Comparison of ENCODE assay signal across 18 mouse cellular contexts in genomic region chr11:109496475-109496993, GRCm38 (mm10). TPM values are rescaled to one million over a fixed set of nuclear protein-coding genes. Genes with fewer than 3 reads are reported as not detected.
DNase-seq lines count a peak whose midpoint lies in the region; ATAC-seq and TF ChIP-seq lines count a peak whose summit lies in the region.
"Had no signal": no experiment of that assay in that cellular context is flagged by ENCODE, and none has a peak within 500 bp of the region (broad histone marks: within the 10 kb centered on the region; RNA-seq: fewer than 3 reads in every experiment).

No protein-coding gene starts in this region.

- TF ChIP-seq RAD21 in CH12.LX (IDR thresholded peaks at IDR 0.05; ENCODE audit: low read depth, low read length): no peak

- TF ChIP-seq CTCF in CH12.LX (conservative IDR thresholded peaks at IDR 0.05 in 1 of 2, IDR thresholded peaks at IDR 0.05 in 1 of 2; ENCODE audit: low read depth in 2 of 2, low read length in 2 of 2): no peak

- TF ChIP-seq EP300 in CH12.LX (IDR thresholded peaks at IDR 0.05; ENCODE audit: low read length): no peak

- dilution Hi-C loops in CH12.LX (cut with MboI; ENCODE audit: extremely low pct_ligation_motif_present, extremely low pct_unique_long_range_greater_than_20kb, low sequenced_read_pairs): no loop called here

- H3K36me3 ChIP-seq in lung, embryonic 15.5 days: no peaks in the 10 kb centered on the region
- H3K36me3 ChIP-seq in CH12.LX (replicated peaks in 1 of 2; ENCODE audit: control insufficient read depth in 1 of 2, insufficient read depth in 1 of 2, low read length in 1 of 2): peaks cover 0 to 10% of the 10 kb centered on the region in 2 experiments
- H3K36me3 ChIP-seq: embryonic facial prominence, embryonic 13.5 days; heart, embryonic 15.5 days; hindbrain, embryonic 12.5 days; limb, embryonic 15.5 days; neural tube, embryonic 12.5 days had no signal

- H3K9me3 ChIP-seq in lung, embryonic 15.5 days: no peaks in the 10 kb centered on the region
- H3K9me3 ChIP-seq in CH12.LX (replicated peaks; ENCODE audit: low read length): no peaks in the 10 kb centered on the region
- H3K9me3 ChIP-seq: embryonic facial prominence, embryonic 13.5 days; heart, embryonic 15.5 days; hindbrain, embryonic 12.5 days; limb, embryonic 15.5 days; neural tube, embryonic 12.5 days had no signal

- TF ChIP-seq POLR2A in CH12.LX (IDR thresholded peaks at IDR 0.05; ENCODE audit: low read depth, low read length): no peak

- ATAC-seq in frontal cortex, adult (ENCODE audit: low TSS enrichment): peak; percentile 20; the same call in 1 of the 2 replicates
- no peak for ATAC-seq in lung, embryonic 15.5 days (ENCODE audit: borderline replicate concordance, extremely low read depth, low FRiP score, low TSS enrichment)
- ATAC-seq: Patski had no signal

- H3K79me2 ChIP-seq in CH12.LX (replicated peaks; ENCODE audit: control insufficient read depth, extremely low read depth, insufficient read depth, poor library complexity, severe bottlenecking): no peaks in the 10 kb centered on the region

- peaks cover 21% of the 10 kb centered on the region for H3K4me1 ChIP-seq in lung, embryonic 15.5 days
- peaks cover 23 to 60% of the 10 kb centered on the region in 2 experiments for H3K4me1 ChIP-seq in CH12.LX (ENCODE audit: control insufficient read depth in 1 of 2, insufficient read depth in 2 of 2)
- H3K4me1 ChIP-seq: embryonic facial prominence, embryonic 13.5 days had no signal

- in situ Hi-C loops in CH12.LX (cut with MboI; ENCODE audit: low pct_ligation_motif_present, low pct_unique_long_range_greater_than_20kb, low sequenced_read_pairs): no loop called here

- H3K4me2 ChIP-seq in lung, embryonic 15.5 days: peak overlapping the region; percentile 3; the same call in 1 of the 2 replicates
- peak overlapping the region; percentile 73 for H3K4me2 ChIP-seq in CH12.LX (ENCODE audit: insufficient read depth, low read depth, poor library complexity, severe bottlenecking)
- H3K4me2 ChIP-seq: embryonic facial prominence, embryonic 13.5 days; heart, embryonic 15.5 days; hindbrain, embryonic 12.5 days; limb, embryonic 15.5 days; neural tube, embryonic 12.5 days had no signal

- no peak overlapping the region for H3K4me3 ChIP-seq in lung, embryonic 15.5 days
- peak overlapping the region; percentile 42 to 58 (median 51) for H3K4me3 ChIP-seq in CH12.LX (replicated peaks in 1 of 3; ENCODE audit: low read depth in 2 of 3, low read length in 2 of 3, poor library complexity in 1 of 3)
- H3K4me3 ChIP-seq: embryonic facial prominence, embryonic 13.5 days; gastrocnemius, adult 2 months; heart, embryonic 15.5 days; hindbrain, embryonic 12.5 days; limb, embryonic 15.5 days; neural tube, embryonic 12.5 days had no signal

- no peak overlapping the region for H3K9ac ChIP-seq in lung, embryonic 15.5 days
- H3K9ac ChIP-seq in CH12.LX (ENCODE audit: insufficient read depth, low read depth): peak overlapping the region; percentile 60
- H3K9ac ChIP-seq: embryonic facial prominence, embryonic 13.5 days; heart, embryonic 15.5 days; hindbrain, embryonic 12.5 days; limb, embryonic 15.5 days; neural tube, embryonic 12.5 days had no signal

- 64% methylated on average over 7 of the region's 7 CpGs for WGBS in lung, embryonic 15.5 days

- H3K27ac ChIP-seq in lung, embryonic 15.5 days: no peak overlapping the region; the same call in 1 of the 2 replicates
- peak overlapping the region; percentile 97 for H3K27ac ChIP-seq in CH12.LX (ENCODE audit: insufficient read depth, low read depth)
- H3K27ac ChIP-seq: embryonic facial prominence, embryonic 13.5 days; gastrocnemius, adult 2 months; heart, embryonic 15.5 days; hindbrain, embryonic 12.5 days; limb, embryonic 15.5 days; neural tube, embryonic 12.5 days; stomach, postnatal 0 days had no signal

- no peaks in the 10 kb centered on the region for H3K27me3 ChIP-seq in lung, embryonic 15.5 days
- no peaks in the 10 kb centered on the region for H3K27me3 ChIP-seq in CH12.LX (replicated peaks)
- H3K27me3 ChIP-seq: embryonic facial prominence, embryonic 13.5 days; heart, embryonic 15.5 days; hindbrain, embryonic 12.5 days; limb, embryonic 15.5 days; neural tube, embryonic 12.5 days; Patski had no signal

- no peak for DNase-seq in frontal cortex, postnatal 10 days (ENCODE audit: low spot score in 2 of 2)
- DNase-seq in lung, postnatal 14 days: no peak
- peak; percentile 24 for DNase-seq in CH12.LX (ENCODE audit: extremely low read depth)
- DNase-seq in brain, adult 2 months (ENCODE audit: low read depth, low spot score): peak; percentile 53
- no peak for DNase-seq in cerebellum, postnatal 25 days
- DNase-seq in gastrocnemius, postnatal 4 days (ENCODE audit: low spot score in 2 of 2): no peak
- DNase-seq: cerebellum, adult 8-10 months; gastrocnemius, adult 2 months; heart, adult 11 months had no signal

TF ChIP-seq in CH12.LX, 34 proteins besides CTCF, POLR2A, EP300 and RAD21:
- TF ChIP-seq ELF1 (IDR thresholded peaks at IDR 0.05; ENCODE audit: low read depth, low read length) (no peak), ETS1 (conservative IDR thresholded peaks at IDR 0.05; ENCODE audit: low read depth, low read length) (no peak), MAFK (IDR thresholded peaks at IDR 0.05; ENCODE audit: insufficient replicate concordance, low read length) (no peak), IRF4 (IDR thresholded peaks at IDR 0.05; ENCODE audit: low read depth, low read length) (no peak), MXI1 (IDR thresholded peaks at IDR 0.05; ENCODE audit: low read depth, low read length) (peak; percentile 51; the same call in 1 of the 2 replicates), POLR2AphosphoS2 (IDR thresholded peaks at IDR 0.05; ENCODE audit: low read depth, low read length) (no peak), HCFC1 (IDR thresholded peaks at IDR 0.05; ENCODE audit: low read depth, low read length) (no peak; the same call in 1 of the 2 replicates), ZMIZ1 (IDR thresholded peaks at IDR 0.05; ENCODE audit: low read depth, low read length) (no peak), MAX (IDR thresholded peaks at IDR 0.05; ENCODE audit: low read length) (no peak), E2F4 (IDR thresholded peaks at IDR 0.05; ENCODE audit: insufficient replicate concordance, low read depth, low read length) (no peak), MYC (IDR thresholded peaks at IDR 0.05; ENCODE audit: low read depth, low read length) (peak; percentile 58; the same call in 1 of the 2 replicates), UBTF (IDR thresholded peaks at IDR 0.05; ENCODE audit: low read depth, low read length) (no peak), CHD1 (IDR thresholded peaks at IDR 0.05; ENCODE audit: low read depth, low read length) (0 out of 2 replicates have a peak, but pooled peaks have one; percentile 26)

RNA-seq across cellular contexts. Expression of gene Slc16a6, which starts 23.1 kb away (rescaled TPM):
- polyA plus RNA-seq in lung, embryonic 15.5 days (2015; fragmentation: Nextera tagmentation; extraction: Ambion mirVana): 4.4 and 4.6 TPM in 2 replicates
- total RNA-seq in CH12.LX (2012; rRNA removed) (14.1 and 18.3 TPM in 2 replicates), CH12.LX (2014; rRNA removed) (18.7 and 20.9 TPM in 2 replicates)
- polyA plus RNA-seq in CH12.LX (2012; ENCODE audit: insufficient read length, low read depth): 18.9 and 24.2 TPM in 2 replicates
- total RNA-seq in gastrocnemius, postnatal 4 days (2021): 10 to 100 TPM; 16.8 to 17.6 TPM

RNA-seq across cellular contexts. Expression of gene Arsg, which starts 23.4 kb away (rescaled TPM):
- 4.2 TPM in 2 replicates for polyA plus RNA-seq in lung, embryonic 15.5 days (2015; fragmentation: Nextera tagmentation; extraction: Ambion mirVana)
- 2.2 and 3.3 TPM in 2 replicates for total RNA-seq in CH12.LX (2012; rRNA removed)
- 1.3 and 1.4 TPM in 2 replicates for total RNA-seq in CH12.LX (2014; rRNA removed)
- polyA plus RNA-seq in CH12.LX (2012; ENCODE audit: insufficient read length, low read depth): 0.76 and 0.79 TPM in 2 replicates
- 10 to 100 TPM; 11.3 to 12.4 TPM for total RNA-seq in gastrocnemius, postnatal 4 days (2021)

Comparison
In these comparisons a context has a peak if more than half of its experiments do, and no peak if none do; other contexts are left out.
1. DNase-seq: peak in CH12.LX (single experiment) and brain, adult 2 months (single experiment); none in frontal cortex, postnatal 10 days (0 of 2), lung, postnatal 14 days (single experiment), cerebellum, postnatal 25 days (0 of 2) and gastrocnemius, postnatal 4 days (0 of 2).